Mouse (Mus musculus): ENCODE data around the gene Nacc1.

Gene Nacc1

GRCm38 (mm10) chr8:84661961-84662571, 25.6 kb downstream of the Nacc1 start:
- DNase-seq = no peak

GRCm38 (mm10) chr8:84661458-84661871, 26.2 kb downstream of the Nacc1 start:
- DNase-seq = peak; percentile 67

GRCm38 (mm10) chr8:84660819-84661457, 26.7 kb downstream of the Nacc1 start:
- DNase-seq = no peak

GRCm38 (mm10) chr8:84659936-84660818, 27.5 kb downstream of the Nacc1 start:
- no peak for DNase-seq

GRCm38 (mm10) chr8:84658951-84659350, 28.7 kb downstream of the Nacc1 start:
- no peak for DNase-seq

GRCm38 (mm10) chr8:84657680-84658079, 30.0 kb downstream of the Nacc1 start:
- DNase-seq = no peak

- DNase-seq = no peak
These were observed 30.5 kb downstream of the Nacc1 start for GRCm38 (mm10) chr8:84657203-84657602.

- DNase-seq = no peak
These were observed 31.0 kb downstream of the Nacc1 start for GRCm38 (mm10) chr8:84656641-84657126.

- no peak for DNase-seq
These were observed 31.5 kb downstream of the Nacc1 start for GRCm38 (mm10) chr8:84656191-84656525.

GRCm38 (mm10) chr8:84655336-84656190, 32.1 kb downstream of the Nacc1 start:
- no peak for DNase-seq

GRCm38 (mm10) chr8:84654597-84654996, 33.1 kb downstream of the Nacc1 start:
- DNase-seq = no peak

GRCm38 (mm10) chr8:84653092-84653631, 34.5 kb downstream of the Nacc1 start:
- no peak for DNase-seq

GRCm38 (mm10) chr8:84650213-84650612, 37.4 kb downstream of the Nacc1 start:
- DNase-seq = no peak

GRCm38 (mm10) chr8:84647461-84647901, 40.2 kb downstream of the Nacc1 start:
- no peak for DNase-seq

GRCm38 (mm10) chr8:84646800-84647199, 40.9 kb downstream of the Nacc1 start:
- DNase-seq = no peak

- no peak for DNase-seq
These were observed 44.6 kb downstream of the Nacc1 start for GRCm38 (mm10) chr8:84643019-84643418.

GRCm38 (mm10) chr8:84641578-84642361, 45.9 kb downstream of the Nacc1 start:
- no peak for DNase-seq

- DNase-seq = no peak
These were observed 46.9 kb downstream of the Nacc1 start for GRCm38 (mm10) chr8:84640617-84641294.

- no peak for DNase-seq
These were observed 47.6 kb downstream of the Nacc1 start for GRCm38 (mm10) chr8:84640010-84640588.

Measured in cerebellum, adult 11 months (tissue).